Mouse (Mus musculus) midbrain, embryonic 10.5 days (tissue): ENCODE data around the gene Acss2. TPM values are rescaled to one million over a fixed set of nuclear protein-coding genes. Genes with fewer than 3 reads are reported as not detected.
A peak's percentile ranks its signal among the peaks of the same experiment; 100 is the strongest.

Source experiments
- DNase-seq: peaks from one replicate; pipeline ENCODE4 v3.0.0-alpha.2; 2017; ENCODE audit warnings: low spot score
- H3K27ac ChIP-seq: fragments of 300-500 bp; sonication (generic); replicated peaks from 2 replicates; pipeline ENCODE4 v1.5.1; 2016; ENCODE audit warnings: mild to moderate bottlenecking
- H3K27me3 ChIP-seq: fragments of 300-500 bp; sonication (generic); 2 replicates; pipeline ENCODE4 v1.6.1; 2016; ENCODE audit warnings: low read depth, mild to moderate bottlenecking; ENCODE audit not compliant: poor library complexity, severe bottlenecking
- H3K36me3 ChIP-seq: fragments of 300-500 bp; sonication (generic); 2 replicates; pipeline ENCODE4 v1.6.1; 2016; ENCODE audit warnings: mild to moderate bottlenecking, moderate library complexity
- H3K4me1 ChIP-seq: fragments of 300-500 bp; sonication (generic); 2 replicates; pipeline ENCODE4 v1.6.1; 2016
- H3K4me3 ChIP-seq: fragments of 300-500 bp; sonication (generic); 2 replicates; pipeline ENCODE4 v1.5.1; 2016; ENCODE audit warnings: mild to moderate bottlenecking, moderate library complexity
- H3K9me3 ChIP-seq: fragments of 300-500 bp; sonication (generic); replicated peaks from 2 replicates; pipeline ENCODE4 v1.6.1; 2016; ENCODE audit warnings: mild to moderate bottlenecking
- WGBS: fragments of 180-500 bp; shearing (Covaris S2); methylation state at CpG from one replicate; pipeline ENCODE4 v1.1.7; 2016; 5-methylcytosine and 5-hydroxymethylcytosine counted together
- microRNA counts: library from miRNA; unstranded; fragments of <30 nt; microRNA quantifications from one replicate; lab custom pipeline; 2017
- microRNA-seq: library from miRNA; unstranded; fragments of <30 nt; microRNA quantifications from one replicate; pipeline ENCODE4, GENCODE M21; 2017
- polyA plus RNA-seq: library from polyadenylated mRNA; unstranded; fragments of >200 nt; fragmentation: Nextera tagmentation; extraction: Ambion mirVana; gene quantifications from 2 replicates; pipeline ENCODE4 v1.2.1, GENCODE M21; 2016

Acss2 gene
- polyA plus RNA-seq, 1 experiment from 2014 or later: 15.9 TPM

GRCm38 (mm10) chr2:155628519-155628918 is 110.8 kb downstream of the Acss2 start:
- no peaks in the 10 kb centered on the region for H3K9me3 ChIP-seq
- DNase-seq: no peak
- H3K4me3 ChIP-seq: peak overlapping the region; percentile 55
- no peak overlapping the region for H3K27ac ChIP-seq
- H3K4me1 ChIP-seq: peaks cover 48% of the 10 kb centered on the region
- peaks cover 27% of the 10 kb centered on the region for H3K36me3 ChIP-seq
- H3K27me3 ChIP-seq: peaks cover 91% of the 10 kb centered on the region
- 72% methylated on average over 13 of the region's 13 CpGs for WGBS

DNA sequence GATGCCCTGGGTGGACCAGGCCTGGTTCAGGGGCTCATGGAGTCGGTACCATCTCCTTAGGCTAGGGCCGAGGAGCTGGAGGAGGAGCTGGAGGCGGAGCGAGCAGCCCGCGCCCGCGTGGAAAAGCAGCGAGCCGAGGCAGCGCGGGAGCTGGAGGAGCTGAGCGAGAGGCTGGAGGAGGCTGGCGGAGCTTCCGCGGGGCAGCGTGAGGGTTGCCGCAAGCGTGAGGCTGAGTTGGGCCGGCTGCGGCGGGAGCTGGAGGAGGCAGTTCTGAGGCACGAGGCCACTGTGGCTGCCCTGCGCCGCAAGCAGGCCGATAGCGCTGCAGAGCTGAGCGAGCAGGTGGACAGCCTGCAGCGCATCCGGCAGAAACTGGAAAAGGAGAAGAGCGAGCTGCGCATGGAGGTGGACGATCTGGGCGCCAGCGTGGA is 111.5 kb downstream of the Acss2 start:
- H3K4me1 ChIP-seq: peaks cover 48% of the 10 kb centered on the region
- H3K27ac ChIP-seq: peak overlapping the region; percentile 71
- WGBS: under 1% methylated on average over 35 of the region's 35 CpGs
- H3K4me3 ChIP-seq: peak overlapping the region; percentile 55
- peaks cover 35% of the 10 kb centered on the region for H3K36me3 ChIP-seq
- peak; percentile 59 for DNase-seq
- peaks cover 93% of the 10 kb centered on the region for H3K27me3 ChIP-seq
- no peaks in the 10 kb centered on the region for H3K9me3 ChIP-seq

DNA sequence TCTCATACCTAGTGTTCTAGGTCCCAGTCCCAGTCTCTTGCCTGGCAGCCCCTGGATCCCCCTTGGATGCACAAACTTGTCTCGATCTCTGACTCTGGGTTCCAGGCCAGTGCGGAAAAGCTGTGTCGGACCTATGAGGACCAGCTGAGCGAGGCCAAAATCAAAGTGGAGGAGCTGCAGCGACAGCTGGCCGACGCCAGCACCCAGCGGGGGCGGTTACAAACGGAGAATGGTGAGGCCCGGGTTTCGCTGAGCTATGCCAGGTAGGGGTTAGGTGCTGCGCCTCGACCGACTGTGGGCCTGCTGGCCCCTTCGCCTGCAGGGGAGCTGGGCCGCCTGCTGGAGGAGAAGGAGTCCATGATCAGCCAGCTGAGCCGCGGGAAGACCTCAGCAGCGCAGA is 112.4 kb downstream of the Acss2 start:
- Histone ChIP-seq H3K4me3 (peak overlapping the region; percentile 24), H3K27me3 (peaks cover 95% of the 10 kb centered on the region), H3K36me3 (peaks cover 44% of the 10 kb centered on the region), H3K9me3 (no peaks in the 10 kb centered on the region), H3K27ac (no peak overlapping the region), H3K4me1 (peaks cover 48% of the 10 kb centered on the region)
- DNase-seq: peak; percentile 47
- 15% methylated on average over 20 of the region's 20 CpGs for WGBS

GRCm38 (mm10) chr2:155630590-155631416 is 113.1 kb downstream of the Acss2 start:
- Histone ChIP-seq H3K27ac (0 out of 2 replicates have a peak overlapping the region, but pooled peaks have one; percentile 17), H3K9me3 (no peaks in the 10 kb centered on the region), H3K36me3 (peaks cover 50% of the 10 kb centered on the region), H3K27me3 (peaks cover 89% of the 10 kb centered on the region), H3K4me3 (peak overlapping the region; percentile 24), H3K4me1 (peaks cover 48% of the 10 kb centered on the region)
- peak; percentile 47 for DNase-seq
- WGBS: 13% methylated on average over 43 of the region's 43 CpGs

GRCm38 (mm10) chr2:155632138-155632936 is 114.6 kb downstream of the Acss2 start:
- no peak for DNase-seq

GRCm38 (mm10) chr2:155633121-155633520 is 115.4 kb downstream of the Acss2 start:
- DNase-seq: no peak
- H3K36me3 ChIP-seq: peaks cover 73% of the 10 kb centered on the region
- H3K4me1 ChIP-seq: peaks cover 40% of the 10 kb centered on the region
- no peaks in the 10 kb centered on the region for H3K9me3 ChIP-seq
- peaks cover 67% of the 10 kb centered on the region for H3K27me3 ChIP-seq
- WGBS: 64% methylated on average over 19 of the region's 19 CpGs
- H3K27ac ChIP-seq: no peak overlapping the region
- H3K4me3 ChIP-seq: no peak overlapping the region

More at GRCm38 (mm10) chr2:155632138-155632936, 114.6 kb downstream of the Acss2 start:
- 63% methylated on average over 30 of the region's 30 CpGs for WGBS
- H3K4me1 ChIP-seq: peaks cover 40% of the 10 kb centered on the region
- H3K4me3 ChIP-seq: no peak overlapping the region
- peaks cover 66% of the 10 kb centered on the region for H3K36me3 ChIP-seq
- H3K27me3 ChIP-seq: peaks cover 74% of the 10 kb centered on the region
- H3K9me3 ChIP-seq: no peaks in the 10 kb centered on the region
- H3K27ac ChIP-seq: no peak overlapping the region; the same call in 1 of the 2 replicates

GRCm38 (mm10) chr2:155633731-155634130 is 116.0 kb downstream of the Acss2 start:
- 94% methylated on average over 9 of the region's 9 CpGs for WGBS
- Histone ChIP-seq H3K36me3 (peaks cover 78% of the 10 kb centered on the region), H3K27me3 (peaks cover 61% of the 10 kb centered on the region), H3K9me3 (no peaks in the 10 kb centered on the region), H3K4me3 (no peak overlapping the region), H3K4me1 (peaks cover 36% of the 10 kb centered on the region), H3K27ac (no peak overlapping the region)
- DNase-seq: no peak

GRCm38 (mm10) chr2:155634562-155634961 is 116.8 kb downstream of the Acss2 start:
- DNase-seq: no peak
- peaks cover 86% of the 10 kb centered on the region for H3K36me3 ChIP-seq
- H3K27me3 ChIP-seq: peaks cover 52% of the 10 kb centered on the region

More at GRCm38 (mm10) chr2:155634562-155634961, 116.8 kb downstream of the Acss2 start:
- Histone ChIP-seq H3K4me3 (no peak overlapping the region), H3K9me3 (no peaks in the 10 kb centered on the region), H3K4me1 (peaks cover 28% of the 10 kb centered on the region), H3K27ac (no peak overlapping the region)
- WGBS: 90% methylated on average over 8 of the region's 8 CpGs

MicroRNAs encoded within 50 kb of the gene (microRNA counts, 519-probe panel; counts per million panel counts)
- microRNA mmu-miR-499 (lab: Ali Mortazavi, UCI): not detected

Small RNAs within 50 kb of the gene (microRNA-seq; reads per million reads assigned to microRNA genes)
- gene Mir499: 12.0 reads per million, percentile 25 among the genes with 10 or more reads in this experiment

Other genes with a start within 250 kb of the Acss2 start
- gene Map1lc3a, start 241.7 kb upstream of the Acss2 start, polyA plus RNA-seq: 106 and 135 TPM in 2 replicates
- 57.1 and 58.5 TPM in 2 replicates for gene Pigu, start 160.5 kb upstream of the Acss2 start, polyA plus RNA-seq
- gene Trp53inp2, start 136.9 kb upstream of the Acss2 start, polyA plus RNA-seq: 43.6 and 75.1 TPM in 2 replicates
- gene Ncoa6, start 44.1 kb upstream of the Acss2 start, polyA plus RNA-seq: 20.8 and 22.3 TPM in 2 replicates
- gene Ggt7, start 289 bp downstream of the Acss2 start, polyA plus RNA-seq: 16.0 and 25.2 TPM in 2 replicates
- gene Gss, start 74.9 kb downstream of the Acss2 start, polyA plus RNA-seq: 19.6 and 22.1 TPM in 2 replicates
- 0.53 and 0.60 TPM in 2 replicates for gene Myh7b, start 93.3 kb downstream of the Acss2 start, polyA plus RNA-seq
- gene Trpc4ap, start 174.4 kb downstream of the Acss2 start, polyA plus RNA-seq: 123 and 137 TPM in 2 replicates
- 34.0 and 34.4 TPM in 2 replicates for gene Edem2, start 211.5 kb downstream of the Acss2 start, polyA plus RNA-seq
- gene Gm17581, start 217.9 kb downstream of the Acss2 start, polyA plus RNA-seq: not detected in 2 replicates
- 1.3 and 1.9 TPM in 2 replicates for gene Procr, start 233.2 kb downstream of the Acss2 start, polyA plus RNA-seq